Mouse (Mus musculus) heart, embryonic 10.5 days (tissue): ENCODE results near the gene Ttc39b. TPM values are rescaled to one million over a fixed set of nuclear protein-coding genes. Genes with fewer than 3 reads are reported as not detected.

Experiments used
- DNase-seq: peaks from one replicate; pipeline ENCODE4 v3.0.0-alpha.2; 2017; ENCODE audit warnings: low spot score
- H3K27ac ChIP-seq: fragments of 300-500 bp; sonication (generic); 2 replicates; pipeline ENCODE4 v1.5.1; 2016; ENCODE audit warnings: mild to moderate bottlenecking
- H3K27me3 ChIP-seq: fragments of 300-500 bp; sonication (generic); 2 replicates; pipeline ENCODE4 v1.6.1; 2016; ENCODE audit warnings: mild to moderate bottlenecking; ENCODE audit not compliant: poor library complexity, insufficient read depth, severe bottlenecking
- H3K36me3 ChIP-seq: fragments of 300-500 bp; sonication (generic); 2 replicates; pipeline ENCODE4 v1.6.1; 2016; ENCODE audit warnings: mild to moderate bottlenecking, moderate library complexity
- H3K4me1 ChIP-seq: fragments of 300-500 bp; sonication (generic); 2 replicates; pipeline ENCODE4 v1.6.1; 2016; ENCODE audit warnings: mild to moderate bottlenecking
- H3K4me3 ChIP-seq: fragments of 300-500 bp; sonication (generic); 2 replicates; pipeline ENCODE4 v1.5.1; 2016; ENCODE audit warnings: mild to moderate bottlenecking, moderate library complexity
- H3K9me3 ChIP-seq: fragments of 300-500 bp; sonication (generic); 2 replicates; pipeline ENCODE4 v1.6.1; 2016; ENCODE audit warnings: mild to moderate bottlenecking, moderate library complexity
- WGBS: fragments of 180-500 bp; shearing (Covaris S2); methylation state at CpG from one replicate; pipeline ENCODE4 v1.1.7; 2016; 5-methylcytosine and 5-hydroxymethylcytosine counted together
- polyA plus RNA-seq: library from polyadenylated mRNA; unstranded; fragments of >200 nt; fragmentation: Nextera tagmentation; extraction: Ambion mirVana; gene quantifications from 2 replicates; pipeline ENCODE4 v1.2.1, GENCODE M21; 2016

The Ttc39b gene
- polyA plus RNA-seq, 1 experiment from 2014 or later = 3.1 TPM

GRCm38 (mm10) chr4:83301713-83302112 is 22.3 kb downstream of the Ttc39b start:
- H3K36me3 ChIP-seq = no peaks in the 10 kb centered on the region
- peaks cover 5% of the 10 kb centered on the region; the same call in 1 of the 2 replicates for H3K4me1 ChIP-seq
- no peaks in the 10 kb centered on the region for H3K27me3 ChIP-seq
- WGBS = 85% methylated on average over 1 of the region's 1 CpGs
- no peaks in the 10 kb centered on the region; the same call in 1 of the 2 replicates for H3K9me3 ChIP-seq
- DNase-seq = no peak
- no peak overlapping the region for H3K4me3 ChIP-seq
- H3K27ac ChIP-seq = no peak overlapping the region

- WGBS = 3% methylated on average over 12 of the region's 12 CpGs
- Histone ChIP-seq H3K4me3 (peak overlapping the region; percentile 59), H3K27me3 (peaks cover 10% of the 10 kb centered on the region; the same call in 1 of the 2 replicates), H3K36me3 (no peaks in the 10 kb centered on the region), H3K27ac (peak overlapping the region; percentile 37; the same call in 1 of the 2 replicates), H3K4me1 (peaks cover 9% of the 10 kb centered on the region), H3K9me3 (no peaks in the 10 kb centered on the region)
- DNase-seq = no peak
These were observed 39.2 kb downstream of the Ttc39b start for GRCm38 (mm10) chr4:83284768-83285350.

GRCm38 (mm10) chr4:83283973-83284767 is 39.9 kb downstream of the Ttc39b start:
- H3K9me3 ChIP-seq = no peaks in the 10 kb centered on the region
- no peak for DNase-seq
- H3K27ac ChIP-seq = 0 out of 2 replicates have a peak overlapping the region, but pooled peaks have one; percentile 37
- H3K36me3 ChIP-seq = no peaks in the 10 kb centered on the region
- peaks cover 10% of the 10 kb centered on the region; the same call in 1 of the 2 replicates for H3K27me3 ChIP-seq
- peak overlapping the region; percentile 59 for H3K4me3 ChIP-seq
- WGBS = 20% methylated on average over 19 of the region's 19 CpGs
- H3K4me1 ChIP-seq = peaks cover 9% of the 10 kb centered on the region

GRCm38 (mm10) chr4:83282424-83282823 is 41.6 kb downstream of the Ttc39b start:
- no peaks in the 10 kb centered on the region for H3K9me3 ChIP-seq
- no peaks in the 10 kb centered on the region for H3K36me3 ChIP-seq
- no peak for DNase-seq
- H3K4me3 ChIP-seq = no peak overlapping the region
- peaks cover 9% of the 10 kb centered on the region for H3K4me1 ChIP-seq
- no peak overlapping the region for H3K27ac ChIP-seq
- H3K27me3 ChIP-seq = peaks cover 10% of the 10 kb centered on the region; the same call in 1 of the 2 replicates
- WGBS = 68% methylated on average over 6 of the region's 6 CpGs

GRCm38 (mm10) chr4:83279236-83279635 is 44.8 kb downstream of the Ttc39b start:
- 78% methylated on average over 7 of the region's 7 CpGs for WGBS
- H3K9me3 ChIP-seq = no peaks in the 10 kb centered on the region

GRCm38 (mm10) chr4:83274241-83274640 is 49.8 kb downstream of the Ttc39b start:
- Histone ChIP-seq H3K4me3 (no peak overlapping the region), H3K36me3 (no peaks in the 10 kb centered on the region), H3K27me3 (no peaks in the 10 kb centered on the region), H3K9me3 (no peaks in the 10 kb centered on the region), H3K4me1 (no peaks in the 10 kb centered on the region), H3K27ac (no peak overlapping the region)
- DNase-seq = no peak
- WGBS = 66% methylated on average over 2 of the region's 2 CpGs

More at GRCm38 (mm10) chr4:83279236-83279635, 44.8 kb downstream of the Ttc39b start:
- Histone ChIP-seq H3K27ac (no peak overlapping the region), H3K36me3 (no peaks in the 10 kb centered on the region), H3K27me3 (peaks cover 10% of the 10 kb centered on the region; the same call in 1 of the 2 replicates), H3K4me1 (peaks cover 3% of the 10 kb centered on the region), H3K4me3 (no peak overlapping the region)
- DNase-seq = no peak

- Histone ChIP-seq H3K27ac (no peak overlapping the region), H3K4me3 (no peak overlapping the region), H3K27me3 (no peaks in the 10 kb centered on the region), H3K36me3 (no peaks in the 10 kb centered on the region), H3K9me3 (no peaks in the 10 kb centered on the region), H3K4me1 (no peaks in the 10 kb centered on the region)
- 68% methylated on average over 19 of the region's 19 CpGs for WGBS
- no peak for DNase-seq
These were observed 50.4 kb downstream of the Ttc39b start for GRCm38 (mm10) chr4:83273616-83274050.

GRCm38 (mm10) chr4:83272917-83273615 is 51.0 kb downstream of the Ttc39b start:
- Histone ChIP-seq H3K9me3 (no peaks in the 10 kb centered on the region), H3K27me3 (no peaks in the 10 kb centered on the region), H3K36me3 (no peaks in the 10 kb centered on the region), H3K27ac (no peak overlapping the region), H3K4me3 (no peak overlapping the region), H3K4me1 (no peaks in the 10 kb centered on the region)
- DNase-seq = no peak
- 75% methylated on average over 9 of the region's 9 CpGs for WGBS

GRCm38 (mm10) chr4:83270481-83270880 is 53.6 kb downstream of the Ttc39b start:
- Histone ChIP-seq H3K4me1 (no peaks in the 10 kb centered on the region), H3K4me3 (no peak overlapping the region), H3K27me3 (no peaks in the 10 kb centered on the region), H3K27ac (no peak overlapping the region), H3K9me3 (no peaks in the 10 kb centered on the region), H3K36me3 (no peaks in the 10 kb centered on the region)
- no peak for DNase-seq
- WGBS = 95% methylated on average over 8 of the region's 8 CpGs

GRCm38 (mm10) chr4:83269614-83270013 is 54.4 kb downstream of the Ttc39b start:
- no peaks in the 10 kb centered on the region for H3K27me3 ChIP-seq
- no peaks in the 10 kb centered on the region for H3K9me3 ChIP-seq
- no peaks in the 10 kb centered on the region for H3K36me3 ChIP-seq
- 72% methylated on average over 6 of the region's 6 CpGs for WGBS
- H3K4me1 ChIP-seq = no peaks in the 10 kb centered on the region
- H3K4me3 ChIP-seq = no peak overlapping the region
- H3K27ac ChIP-seq = no peak overlapping the region
- DNase-seq = no peak

- H3K36me3 ChIP-seq = no peaks in the 10 kb centered on the region
These were observed 57.9 kb downstream of the Ttc39b start for GRCm38 (mm10) chr4:83265926-83266692.

GRCm38 (mm10) chr4:83264832-83265231 is 59.2 kb downstream of the Ttc39b start:
- DNase-seq = no peak
- Histone ChIP-seq H3K9me3 (no peaks in the 10 kb centered on the region), H3K36me3 (no peaks in the 10 kb centered on the region), H3K4me1 (no peaks in the 10 kb centered on the region), H3K27ac (no peak overlapping the region), H3K27me3 (no peaks in the 10 kb centered on the region), H3K4me3 (no peak overlapping the region)
- 89% methylated on average over 2 of the region's 2 CpGs for WGBS

More at GRCm38 (mm10) chr4:83265926-83266692, 57.9 kb downstream of the Ttc39b start:
- no peak overlapping the region for H3K4me3 ChIP-seq
- WGBS = 77% methylated on average over 14 of the region's 14 CpGs
- H3K9me3 ChIP-seq = no peaks in the 10 kb centered on the region
- no peaks in the 10 kb centered on the region for H3K4me1 ChIP-seq
- DNase-seq = no peak
- no peak overlapping the region for H3K27ac ChIP-seq
- no peaks in the 10 kb centered on the region for H3K27me3 ChIP-seq
